Mouse (Mus musculus): ENCODE measurements at regions not wholly inside any gene's neighbourhood (a gene's known extent, or its start where the extent isn't known, plus 50 kb on each side); places are given as distances from the start of the nearest gene placed in this dataset.

DNA sequence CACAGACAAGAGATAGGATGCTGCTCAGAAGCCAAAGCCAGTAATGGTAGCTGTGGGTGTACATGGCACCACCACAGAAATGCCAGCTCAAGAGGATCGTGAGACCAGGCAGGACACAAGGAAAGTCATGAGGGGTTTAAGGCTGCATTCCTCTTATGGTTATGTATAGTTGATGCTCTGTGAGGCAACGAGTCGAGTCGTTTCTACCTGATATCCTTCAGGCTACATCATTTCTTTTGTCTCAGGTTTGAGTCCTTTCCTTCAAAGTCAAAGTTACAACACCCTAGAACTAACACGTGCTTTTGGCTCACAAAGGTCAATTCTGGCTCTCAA lies 317.8 kb downstream of the Sorl1 start:
- whole genome bisulfite sequencing: 81% methylated on average over 5 of the region's 5 CpGs
- Histone ChIP-seq H3K4me2 (replicated peaks; ENCODE audit: low read depth, low read length) (no peak overlapping the region), H3K4me3 (ENCODE audit: low read length) (no peak overlapping the region), H3K27ac (ENCODE audit: low read length) (peak overlapping the region; percentile 45; the same call in 1 of the 2 replicates), H3K4me1 (ENCODE audit: insufficient read depth, low read length) (peaks cover 16% of the 10 kb centered on the region), H3K36me3 (ENCODE audit: insufficient read depth, low read length) (no peaks in the 10 kb centered on the region), H3K9ac (replicated peaks; ENCODE audit: low read length) (no peak overlapping the region), H3K27me3 (ENCODE audit: insufficient read depth, low read length) (no peaks in the 10 kb centered on the region), H3K9me3 (ENCODE audit: low read length) (no peaks in the 10 kb centered on the region; the same call in 1 of the 2 replicates)
- ATAC-seq (ENCODE audit: low FRiP score, low TSS enrichment): no peak

DNA sequence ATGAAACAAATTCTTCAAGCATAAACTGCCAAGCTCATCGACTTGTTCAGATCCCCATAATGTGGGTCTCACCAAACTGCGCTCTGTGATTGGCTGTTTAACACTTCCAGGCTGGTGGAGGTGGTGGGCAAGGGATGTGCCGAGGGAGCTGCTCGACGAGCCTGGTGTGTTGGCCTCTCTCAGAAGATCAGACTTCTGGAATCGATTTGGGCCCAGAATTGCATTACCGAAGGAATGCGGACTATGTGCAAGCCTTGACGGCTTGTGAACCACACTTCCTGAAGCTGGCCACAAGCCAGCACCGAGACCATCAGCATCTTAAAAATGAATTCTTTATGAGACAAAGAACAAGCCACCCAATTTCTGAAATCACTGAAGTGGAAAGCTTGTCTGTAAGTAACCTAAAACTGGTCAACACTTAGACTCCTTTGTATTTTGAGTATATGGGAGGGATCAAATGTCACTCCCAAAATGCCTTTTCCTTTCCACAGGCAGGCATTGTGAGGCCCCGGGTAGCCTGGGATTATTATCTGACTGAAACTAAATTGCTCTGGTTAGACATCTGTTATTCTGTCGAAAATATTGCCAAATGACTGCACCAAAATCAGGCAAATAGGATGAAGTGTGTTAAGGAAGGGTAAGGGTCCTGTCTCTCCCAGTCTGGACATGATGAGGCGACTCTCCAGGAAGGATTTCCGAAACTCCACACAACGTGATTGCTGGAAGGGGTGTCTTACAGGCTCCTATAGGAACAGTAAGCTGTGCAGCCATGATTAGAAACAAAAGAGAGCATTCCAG lies 318.4 kb downstream of the Sorl1 start:
- Histone ChIP-seq H3K36me3 (ENCODE audit: insufficient read depth, low read length) (no peaks in the 10 kb centered on the region), H3K27ac (ENCODE audit: low read length) (peak overlapping the region; percentile 74; the same call in 1 of the 2 replicates), H3K4me2 (replicated peaks; ENCODE audit: low read depth, low read length) (no peak overlapping the region), H3K4me1 (ENCODE audit: insufficient read depth, low read length) (peaks cover 16% of the 10 kb centered on the region), H3K4me3 (ENCODE audit: low read length) (no peak overlapping the region), H3K9ac (replicated peaks; ENCODE audit: low read length) (no peak overlapping the region), H3K9me3 (ENCODE audit: low read length) (no peaks in the 10 kb centered on the region; the same call in 1 of the 2 replicates), H3K27me3 (ENCODE audit: insufficient read depth, low read length) (no peaks in the 10 kb centered on the region)
- ATAC-seq (ENCODE audit: low FRiP score, low TSS enrichment): no peak
- WGBS: 35% methylated on average over 15 of the region's 15 CpGs

DNA sequence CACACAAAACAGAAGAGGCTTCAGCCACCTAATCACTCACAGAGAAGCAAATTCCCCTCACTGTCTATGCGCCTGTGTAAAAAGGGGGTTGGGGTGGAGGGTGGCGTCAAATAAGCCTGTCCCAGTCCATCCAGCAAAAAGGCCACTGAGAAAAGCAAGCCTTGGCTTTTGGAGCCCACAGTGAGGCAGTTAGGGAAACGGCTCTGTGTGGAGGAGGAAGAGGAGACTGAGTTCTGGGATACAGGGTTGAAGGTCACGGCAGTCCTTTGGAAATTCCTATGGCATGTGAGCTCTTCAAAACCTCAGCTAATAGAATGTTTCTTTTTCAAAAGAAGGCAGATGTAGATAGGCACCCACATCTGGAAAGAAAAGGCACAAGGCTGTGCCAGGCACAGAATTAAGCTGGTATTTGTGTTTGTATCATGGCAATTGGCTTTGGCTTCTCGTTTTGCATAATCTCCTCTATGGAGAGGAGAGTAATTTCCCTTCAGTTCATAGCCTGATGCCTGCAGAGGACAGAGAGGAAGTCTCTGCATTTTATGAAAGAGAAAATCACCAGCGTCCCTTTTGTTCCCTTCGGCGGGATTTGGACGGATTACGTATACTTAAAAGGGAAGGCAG lies 319.3 kb downstream of the Sorl1 start:
- Histone ChIP-seq H3K9me3 (ENCODE audit: low read length) (no peaks in the 10 kb centered on the region; the same call in 1 of the 2 replicates), H3K4me1 (ENCODE audit: insufficient read depth, low read length) (peaks cover 16% of the 10 kb centered on the region), H3K36me3 (ENCODE audit: insufficient read depth, low read length) (no peaks in the 10 kb centered on the region), H3K27ac (ENCODE audit: low read length) (peak overlapping the region; percentile 74; the same call in 1 of the 2 replicates), H3K27me3 (ENCODE audit: insufficient read depth, low read length) (no peaks in the 10 kb centered on the region), H3K9ac (replicated peaks; ENCODE audit: low read length) (no peak overlapping the region), H3K4me2 (replicated peaks; ENCODE audit: low read depth, low read length) (no peak overlapping the region), H3K4me3 (ENCODE audit: low read length) (no peak overlapping the region)
- ATAC-seq (ENCODE audit: low FRiP score, low TSS enrichment): no peak
- 50% methylated on average over 10 of the region's 10 CpGs for WGBS

DNA sequence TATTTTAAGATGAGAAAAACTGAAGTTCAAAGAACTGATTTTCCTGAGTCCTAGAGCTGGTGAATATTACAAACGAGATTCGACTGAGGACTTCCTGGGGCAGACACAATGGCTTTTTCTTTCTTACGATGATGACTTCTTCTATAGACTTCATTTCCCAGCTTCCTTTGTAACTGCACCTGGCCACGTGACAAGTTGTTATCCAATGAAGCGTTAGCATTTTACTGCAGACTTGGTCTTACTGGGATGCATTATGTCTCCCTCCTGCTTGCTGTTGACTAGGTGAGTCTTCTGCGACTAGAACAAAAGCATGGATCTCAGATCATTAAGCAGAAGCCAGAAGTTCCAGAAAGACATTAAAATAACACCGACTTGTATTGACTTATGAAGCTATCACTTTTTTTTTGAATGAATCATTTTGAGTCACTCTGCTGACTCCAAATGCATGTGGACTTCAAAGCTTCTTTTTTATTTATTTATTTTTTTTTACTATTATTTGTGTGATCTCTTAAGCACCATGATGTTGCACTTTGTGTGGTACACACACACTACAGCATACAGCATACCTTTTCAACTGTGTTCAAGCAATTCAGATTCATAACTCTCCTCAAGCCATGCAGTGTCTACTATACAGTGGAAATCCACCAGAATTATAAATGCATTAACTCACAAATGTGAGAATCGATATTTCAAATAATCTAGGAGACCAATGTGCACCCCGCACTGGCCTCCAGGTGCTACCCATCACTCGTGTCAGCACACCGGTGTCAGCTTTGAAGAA lies 320.2 kb downstream of the Sorl1 start:
- Histone ChIP-seq H3K9ac (replicated peaks; ENCODE audit: low read length) (no peak overlapping the region), H3K36me3 (ENCODE audit: insufficient read depth, low read length) (no peaks in the 10 kb centered on the region), H3K27me3 (ENCODE audit: insufficient read depth, low read length) (no peaks in the 10 kb centered on the region), H3K27ac (ENCODE audit: low read length) (peak overlapping the region; percentile 74; the same call in 1 of the 2 replicates), H3K9me3 (ENCODE audit: low read length) (no peaks in the 10 kb centered on the region; the same call in 1 of the 2 replicates), H3K4me3 (ENCODE audit: low read length) (no peak overlapping the region), H3K4me1 (ENCODE audit: insufficient read depth, low read length) (peaks cover 16% of the 10 kb centered on the region), H3K4me2 (replicated peaks; ENCODE audit: low read depth, low read length) (no peak overlapping the region)
- ATAC-seq (ENCODE audit: low FRiP score, low TSS enrichment): no peak
- 59% methylated on average over 11 of the region's 11 CpGs for WGBS

DNA sequence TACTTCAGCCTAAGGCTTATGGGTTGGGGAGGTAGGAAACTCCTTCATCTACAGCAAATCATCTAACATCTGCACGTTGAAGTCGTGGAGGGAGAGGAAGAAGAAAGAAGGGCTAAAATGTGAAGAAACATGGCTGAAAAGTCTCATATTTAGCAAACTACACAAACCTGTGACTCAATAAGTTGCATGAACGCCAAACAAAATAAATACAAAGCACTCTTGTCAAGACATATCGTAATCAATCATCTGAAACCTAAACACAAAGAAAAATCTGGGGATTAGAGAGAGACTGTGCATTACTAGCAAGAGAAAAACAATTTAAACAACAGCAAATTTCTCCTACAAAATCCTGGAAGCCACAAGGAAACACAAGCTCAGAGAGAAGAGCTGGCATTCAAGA lies 322.7 kb downstream of the Sorl1 start:
- Histone ChIP-seq H3K4me1 (ENCODE audit: insufficient read depth, low read length) (peaks cover 16% of the 10 kb centered on the region), H3K9ac (replicated peaks; ENCODE audit: low read length) (no peak overlapping the region), H3K36me3 (ENCODE audit: insufficient read depth, low read length) (no peaks in the 10 kb centered on the region), H3K27me3 (ENCODE audit: insufficient read depth, low read length) (no peaks in the 10 kb centered on the region), H3K9me3 (ENCODE audit: low read length) (no peaks in the 10 kb centered on the region), H3K4me3 (ENCODE audit: low read length) (no peak overlapping the region), H3K4me2 (replicated peaks; ENCODE audit: low read depth, low read length) (no peak overlapping the region), H3K27ac (ENCODE audit: low read length) (no peak overlapping the region; the same call in 1 of the 2 replicates)
- no peak for ATAC-seq (ENCODE audit: low FRiP score, low TSS enrichment)
- WGBS: 55% methylated on average over 4 of the region's 4 CpGs

GRCm38 (mm10) chr9:41792830-41793213 lies 331.3 kb downstream of the Sorl1 start:
- 86% methylated on average over 6 of the region's 6 CpGs for WGBS

GRCm38 (mm10) chr9:41792173-41792829 lies 331.8 kb downstream of the Sorl1 start:
- H3K36me3 ChIP-seq (ENCODE audit: insufficient read depth, low read length): no peaks in the 10 kb centered on the region
- no peaks in the 10 kb centered on the region for H3K4me1 ChIP-seq (ENCODE audit: insufficient read depth, low read length)
- H3K9me3 ChIP-seq (ENCODE audit: low read length): no peaks in the 10 kb centered on the region
- H3K4me2 ChIP-seq (replicated peaks; ENCODE audit: low read depth, low read length): no peak overlapping the region
- no peak overlapping the region for H3K4me3 ChIP-seq (ENCODE audit: low read length)
- H3K9ac ChIP-seq (replicated peaks; ENCODE audit: low read length): no peak overlapping the region
- no peaks in the 10 kb centered on the region for H3K27me3 ChIP-seq (ENCODE audit: insufficient read depth, low read length)
- no peak overlapping the region for H3K27ac ChIP-seq (ENCODE audit: low read length)
- no peak for ATAC-seq (ENCODE audit: low FRiP score, low TSS enrichment)
- 84% methylated on average over 4 of the region's 4 CpGs for WGBS

More at GRCm38 (mm10) chr9:41792830-41793213, 331.3 kb downstream of the Sorl1 start:
- Histone ChIP-seq H3K36me3 (ENCODE audit: insufficient read depth, low read length) (no peaks in the 10 kb centered on the region), H3K27ac (ENCODE audit: low read length) (no peak overlapping the region), H3K27me3 (ENCODE audit: insufficient read depth, low read length) (no peaks in the 10 kb centered on the region), H3K4me3 (ENCODE audit: low read length) (no peak overlapping the region), H3K4me1 (ENCODE audit: insufficient read depth, low read length) (no peaks in the 10 kb centered on the region), H3K9ac (replicated peaks; ENCODE audit: low read length) (no peak overlapping the region), H3K9me3 (ENCODE audit: low read length) (no peaks in the 10 kb centered on the region), H3K4me2 (replicated peaks; ENCODE audit: low read depth, low read length) (no peak overlapping the region)
- no peak for ATAC-seq (ENCODE audit: low FRiP score, low TSS enrichment)

GRCm38 (mm10) chr9:41791501-41792172 lies 332.5 kb downstream of the Sorl1 start:
- 74% methylated on average over 5 of the region's 5 CpGs for WGBS
- ATAC-seq (ENCODE audit: low FRiP score, low TSS enrichment): no peak
- Histone ChIP-seq H3K4me2 (replicated peaks; ENCODE audit: low read depth, low read length) (no peak overlapping the region), H3K36me3 (ENCODE audit: insufficient read depth, low read length) (no peaks in the 10 kb centered on the region), H3K27ac (ENCODE audit: low read length) (no peak overlapping the region), H3K4me1 (ENCODE audit: insufficient read depth, low read length) (no peaks in the 10 kb centered on the region), H3K9me3 (ENCODE audit: low read length) (no peaks in the 10 kb centered on the region), H3K27me3 (ENCODE audit: insufficient read depth, low read length) (no peaks in the 10 kb centered on the region), H3K9ac (replicated peaks; ENCODE audit: low read length) (no peak overlapping the region), H3K4me3 (ENCODE audit: low read length) (no peak overlapping the region)

DNA sequence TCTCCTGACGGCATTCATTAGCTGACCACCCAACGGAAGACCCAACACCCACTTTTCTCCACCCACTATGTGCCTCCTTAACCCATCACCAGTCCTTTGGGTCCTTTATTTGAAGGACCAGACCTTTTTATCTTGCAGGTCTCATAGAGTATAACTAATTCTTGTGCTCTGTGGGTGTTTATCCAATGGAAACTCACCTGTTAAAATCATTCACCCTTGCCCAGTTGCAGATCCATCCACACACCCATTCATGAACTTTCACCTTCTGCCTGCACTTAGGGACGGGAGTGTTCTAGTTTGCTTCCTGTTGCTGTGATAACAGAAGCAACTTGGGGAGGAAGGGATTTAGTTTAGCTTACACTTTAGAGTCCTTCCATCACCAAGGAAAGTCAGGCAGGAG lies 339.0 kb downstream of the Sorl1 start:
- H3K4me1 ChIP-seq (ENCODE audit: insufficient read depth, low read length): no peaks in the 10 kb centered on the region
- no peaks in the 10 kb centered on the region for H3K27me3 ChIP-seq (ENCODE audit: insufficient read depth, low read length)
- no peaks in the 10 kb centered on the region for H3K36me3 ChIP-seq (ENCODE audit: insufficient read depth, low read length)
- ATAC-seq (ENCODE audit: low FRiP score, low TSS enrichment): no peak
- no peak overlapping the region for H3K9ac ChIP-seq (replicated peaks; ENCODE audit: low read length)
- H3K9me3 ChIP-seq (ENCODE audit: low read length): peaks cover 7% of the 10 kb centered on the region
- 49% methylated on average over 3 of the region's 3 CpGs for WGBS
- no peak overlapping the region for H3K4me3 ChIP-seq (ENCODE audit: low read length)
- no peak overlapping the region for H3K4me2 ChIP-seq (replicated peaks; ENCODE audit: low read depth, low read length)
- no peak overlapping the region for H3K27ac ChIP-seq (ENCODE audit: low read length)

All from kidney, embryonic 16.5 days (tissue).